Mouse (Mus musculus): ENCODE data around the gene Ccr2. TPM values are rescaled to one million over a fixed set of nuclear protein-coding genes. Genes with fewer than 3 reads are reported as not detected.
"Not testable (repeated sequence)": the region's sequence is repeated elsewhere in the genome, so short reads cannot be mapped to it uniquely, and the experiment has no call there.

The Ccr2 gene
- polyA plus RNA-seq, 1 experiment: 5.0 TPM

DNA sequence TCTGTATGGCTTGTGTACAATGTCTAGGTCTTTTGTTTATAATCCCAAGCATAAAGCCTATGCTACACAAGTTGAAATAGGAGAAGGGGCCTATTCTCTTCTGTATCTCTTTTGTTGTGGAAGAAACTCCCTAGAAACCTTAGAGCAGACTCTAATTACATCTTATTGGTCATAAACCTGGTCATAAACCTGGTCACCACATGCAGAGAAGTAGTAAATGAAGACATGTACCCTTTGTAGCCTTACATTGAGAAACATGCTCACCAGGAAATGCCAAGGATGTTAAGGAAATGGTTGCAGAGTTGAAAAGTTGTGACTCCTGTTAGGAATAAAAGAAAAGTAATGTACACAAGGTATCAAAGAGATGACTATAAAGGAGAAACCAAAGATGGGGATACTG lies 3.4 kb downstream of the Ccr2 start:
- Histone ChIP-seq H3K27ac (replicated peaks; ENCODE audit: low read depth, low read length) (no peak overlapping the region), H3K4me1 (ENCODE audit: control insufficient read depth, insufficient read depth, insufficient read length, low read length) (no peaks in the 10 kb centered on the region), H3K4me3 (ENCODE audit: insufficient read depth, low read depth, low read length) (no peak overlapping the region)

DNA sequence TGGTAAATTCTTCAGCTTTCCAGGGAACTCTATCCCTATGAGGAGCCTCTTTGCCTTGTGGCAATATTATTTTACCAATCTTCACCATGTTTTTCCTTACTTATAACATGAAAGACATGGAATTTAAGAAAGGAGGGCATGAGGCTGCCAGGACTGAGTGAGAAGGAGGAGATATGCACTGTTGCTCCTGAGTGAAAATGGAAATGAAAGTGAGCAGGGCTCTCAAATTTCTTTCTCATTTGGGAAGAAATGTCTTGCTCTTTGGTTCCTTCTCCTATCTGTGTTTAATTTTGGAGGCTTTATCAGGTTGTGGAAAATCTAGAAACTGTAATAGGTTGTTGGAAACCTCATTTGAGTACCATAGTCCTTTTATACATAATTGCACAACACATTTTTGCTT lies 5.5 kb downstream of the Ccr2 start:
- Histone ChIP-seq H3K4me3 (ENCODE audit: insufficient read depth, low read depth, low read length) (no peak overlapping the region), H3K4me1 (ENCODE audit: control insufficient read depth, insufficient read depth, insufficient read length, low read length) (no peaks in the 10 kb centered on the region), H3K27ac (replicated peaks; ENCODE audit: low read depth, low read length) (no peak overlapping the region)

DNA sequence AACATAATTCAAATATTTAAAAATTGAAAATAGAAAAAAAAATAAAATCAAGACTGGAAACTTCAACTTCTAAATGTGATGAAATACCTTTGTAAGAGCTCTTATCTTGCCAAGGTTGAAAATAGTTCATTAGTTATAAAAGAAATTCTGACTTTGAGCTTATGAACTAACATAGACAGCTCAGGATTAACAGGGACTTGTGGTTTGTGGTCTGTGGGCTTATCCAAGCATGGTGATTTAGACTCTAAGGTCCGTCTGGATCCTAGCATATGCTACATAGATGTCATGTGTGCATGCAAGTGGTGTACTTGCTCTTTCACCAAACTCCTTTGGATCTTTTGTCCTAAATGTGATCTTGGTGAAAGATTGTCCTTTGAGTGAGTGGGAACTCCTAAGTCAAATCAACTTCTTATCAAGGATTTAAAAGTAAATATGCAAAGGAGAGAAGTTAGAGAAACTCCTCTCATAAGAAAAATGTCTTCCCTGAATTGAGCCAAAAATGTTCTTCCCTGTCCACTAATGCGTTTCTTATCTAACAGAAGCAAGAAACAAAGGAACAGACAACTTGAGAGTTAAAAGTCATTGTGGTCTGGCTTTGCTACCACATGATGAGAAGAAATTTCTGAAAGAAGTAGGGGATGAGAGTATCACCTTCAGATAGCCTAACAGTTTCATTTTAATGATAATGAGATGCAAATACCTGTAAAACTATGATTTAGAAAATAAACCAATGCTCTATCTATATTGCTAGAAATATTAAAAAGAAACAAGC lies 6.8 kb downstream of the Ccr2 start:
- Histone ChIP-seq H3K4me1 (ENCODE audit: control insufficient read depth, insufficient read depth, insufficient read length, low read length) (no peaks in the 10 kb centered on the region), H3K27ac (replicated peaks; ENCODE audit: low read depth, low read length) (no peak overlapping the region)

DNA sequence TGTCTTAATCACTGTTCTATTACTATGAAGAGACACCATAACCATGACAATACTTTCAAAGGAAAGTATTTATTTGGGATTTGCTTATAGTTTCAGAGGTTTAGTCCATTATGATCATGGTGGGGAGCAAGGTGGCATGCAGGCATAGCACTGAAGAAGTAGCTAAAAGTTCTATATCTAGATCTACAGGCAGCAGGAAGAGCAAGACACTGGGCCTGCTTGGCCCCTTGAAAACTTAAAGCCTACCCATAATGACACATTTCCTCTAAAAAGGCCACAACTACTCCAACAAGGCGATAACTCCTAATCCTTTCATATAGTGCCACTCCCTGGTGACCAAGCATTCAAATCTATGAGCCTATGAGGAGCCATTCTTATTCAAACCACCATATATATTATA lies 10.2 kb downstream of the Ccr2 start:
- Histone ChIP-seq H3K4me1 (ENCODE audit: control insufficient read depth, insufficient read depth, insufficient read length, low read length) (no peaks in the 10 kb centered on the region), H3K27ac (replicated peaks; ENCODE audit: low read depth, low read length) (no peak overlapping the region), H3K4me3 (ENCODE audit: insufficient read depth, low read depth, low read length) (no peak overlapping the region)

More for the DNA sequence above, 6.8 kb downstream of the Ccr2 start:
- no peak overlapping the region for H3K4me3 ChIP-seq (ENCODE audit: insufficient read depth, low read depth, low read length)

DNA sequence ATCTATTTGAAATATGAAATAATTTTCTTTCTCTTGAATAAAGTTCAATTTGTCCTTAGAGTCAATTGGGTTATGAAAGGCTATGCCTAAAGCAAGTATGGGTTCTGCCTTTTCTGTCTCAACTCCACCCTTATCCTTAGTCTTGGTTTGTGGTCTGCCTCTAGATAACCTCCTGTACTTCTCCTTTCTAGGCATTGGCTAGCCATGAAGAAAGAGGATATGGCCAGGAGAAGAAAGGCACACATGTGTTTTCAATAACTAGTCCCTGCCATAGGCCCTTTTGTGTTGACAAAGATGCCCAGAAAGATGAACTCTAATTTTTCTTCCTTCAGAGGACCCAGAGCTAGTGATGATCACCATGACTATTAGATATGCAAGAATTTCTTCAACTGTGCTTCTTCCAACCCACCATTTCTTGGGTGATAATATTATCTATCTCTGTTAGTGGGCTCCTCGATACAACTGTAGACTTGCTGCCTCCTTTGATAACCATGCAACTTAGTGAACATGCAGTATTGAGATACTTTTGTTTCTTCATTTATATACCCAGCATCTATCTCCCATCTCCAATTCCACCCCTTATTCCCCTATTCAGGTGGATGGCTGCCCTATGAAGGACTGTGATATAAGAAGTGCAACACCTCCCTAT lies 11.0 kb downstream of the Ccr2 start:
- Histone ChIP-seq H3K4me1 (ENCODE audit: control insufficient read depth, insufficient read depth, insufficient read length, low read length) (no peaks in the 10 kb centered on the region), H3K27ac (replicated peaks; ENCODE audit: low read depth, low read length) (no peak overlapping the region), H3K4me3 (ENCODE audit: insufficient read depth, low read depth, low read length) (no peak overlapping the region)

DNA sequence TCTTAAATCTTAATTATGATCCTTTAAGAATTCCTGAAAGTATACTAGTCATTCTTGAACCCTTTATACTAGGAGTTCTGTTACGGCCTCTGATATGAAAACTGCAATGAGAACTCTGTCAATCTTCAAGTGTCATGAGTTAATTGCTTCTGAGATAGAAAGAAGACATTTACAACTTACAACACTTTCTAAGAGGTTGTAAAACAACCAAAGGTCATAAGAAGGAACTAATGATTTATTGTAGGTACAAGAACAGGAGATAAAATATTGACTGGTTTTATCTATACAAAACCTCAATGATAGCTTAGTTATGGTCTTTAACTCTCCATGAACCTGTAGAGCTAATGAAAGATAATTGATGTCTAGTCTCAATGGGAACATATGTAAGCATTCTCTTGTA lies 12.0 kb downstream of the Ccr2 start:
- H3K4me3 ChIP-seq (ENCODE audit: insufficient read depth, low read depth, low read length): no peak overlapping the region
- no peak overlapping the region for H3K27ac ChIP-seq (replicated peaks; ENCODE audit: low read depth, low read length)
- no peaks in the 10 kb centered on the region for H3K4me1 ChIP-seq (ENCODE audit: control insufficient read depth, insufficient read depth, insufficient read length, low read length)

DNA sequence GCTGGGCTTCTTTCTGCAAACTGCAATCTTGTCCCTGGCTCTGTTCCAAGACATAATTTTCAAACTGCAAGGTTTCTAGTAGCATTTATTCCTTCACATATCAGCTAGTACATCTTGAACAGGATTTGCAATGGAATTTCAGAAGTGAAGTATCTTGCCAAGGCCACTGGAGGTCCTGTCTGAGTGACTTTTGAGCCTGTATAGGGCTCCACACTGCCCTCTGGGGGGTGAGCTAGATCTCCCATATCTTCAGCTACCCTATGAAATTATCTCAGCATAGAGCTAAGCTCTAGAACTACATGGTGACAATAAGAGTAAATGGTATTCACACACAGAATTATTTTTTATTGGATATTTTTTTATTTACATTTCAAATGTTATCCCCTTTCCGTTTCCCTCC lies 16.7 kb downstream of the Ccr2 start:
- Histone ChIP-seq H3K27ac (replicated peaks; ENCODE audit: low read depth, low read length) (no peak overlapping the region), H3K4me1 (ENCODE audit: control insufficient read depth, insufficient read depth, insufficient read length, low read length) (no peaks in the 10 kb centered on the region), H3K4me3 (ENCODE audit: insufficient read depth, low read depth, low read length) (no peak overlapping the region)

DNA sequence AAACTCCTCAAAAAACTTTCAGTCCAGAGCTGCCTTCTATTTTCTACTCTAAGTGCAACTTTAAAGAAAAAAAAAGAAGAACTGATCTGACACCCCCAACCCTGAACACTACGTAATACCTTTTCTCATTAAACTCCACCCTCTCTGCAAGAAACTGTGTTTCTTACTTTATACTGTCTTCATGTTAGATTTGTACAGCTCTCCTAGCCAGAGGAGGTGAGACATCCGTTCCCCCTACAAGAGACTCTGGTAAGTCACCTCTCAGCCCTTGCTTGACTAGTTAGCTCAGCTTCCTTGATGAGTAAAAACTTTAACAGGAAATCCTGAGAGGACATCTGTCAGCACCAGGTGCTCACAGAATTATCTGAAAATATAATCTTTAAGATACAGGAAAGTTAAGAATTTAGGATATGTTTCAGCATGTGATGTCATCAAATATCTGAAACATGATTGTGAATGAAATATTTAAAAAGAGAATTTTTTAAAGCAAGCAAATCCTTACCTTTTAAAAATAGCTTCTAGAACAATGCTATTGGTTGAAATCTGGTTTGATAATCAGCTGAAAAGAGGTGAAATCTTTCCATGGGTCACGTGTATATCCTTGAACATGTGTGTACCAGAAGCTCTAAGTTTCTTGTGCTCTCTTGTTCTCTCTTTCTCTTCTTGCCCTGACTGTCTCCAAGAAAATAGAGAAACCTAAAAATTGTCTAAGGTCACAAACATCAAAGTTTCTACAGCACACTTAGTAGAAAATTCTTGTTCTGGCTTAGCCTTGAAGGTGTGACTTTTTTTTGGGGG lies 19.8 kb downstream of the Ccr2 start, which contains the start of gene Ccr5:
Gene Ccr5, plus strand, starts transcription at position 157 of the 798 bp plus-strand sequence.
- H3K4me1 ChIP-seq (ENCODE audit: control insufficient read depth, insufficient read depth, insufficient read length, low read length): peaks cover 5% of the 10 kb centered on the region
- peak within 1 kb of the TSS; percentile 60 for H3K27ac ChIP-seq (replicated peaks; ENCODE audit: low read depth, low read length)
- H3K4me3 ChIP-seq (ENCODE audit: insufficient read depth, low read depth, low read length): peak within 1 kb of the TSS; percentile 27; the same call in 1 of the 2 replicates

DNA sequence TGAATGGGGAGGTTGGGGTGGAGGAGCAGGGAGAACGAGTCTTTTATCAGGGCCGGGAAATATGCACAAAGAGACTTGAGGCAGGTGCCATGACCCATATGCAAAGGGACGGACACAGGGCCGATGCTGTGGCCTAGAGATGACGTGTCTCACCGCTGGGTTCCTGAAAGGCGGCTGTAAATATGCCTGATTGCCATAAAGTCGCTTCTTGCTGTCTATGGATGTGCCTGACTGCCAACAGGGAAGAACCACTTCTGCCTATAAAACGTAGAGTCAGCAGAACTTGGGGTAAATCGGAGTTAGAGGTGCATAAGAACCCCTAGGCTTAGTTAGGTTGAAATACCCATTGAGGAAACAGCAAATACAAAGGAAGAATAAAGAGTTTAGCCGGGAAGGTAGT lies 23.8 kb downstream of the Ccr2 start:
- H3K4me3 ChIP-seq (ENCODE audit: insufficient read depth, low read depth, low read length): no peak overlapping the region
- H3K4me1 ChIP-seq (ENCODE audit: control insufficient read depth, insufficient read depth, insufficient read length, low read length): peaks cover 5% of the 10 kb centered on the region
- H3K27ac ChIP-seq (replicated peaks; ENCODE audit: low read depth, low read length): peak overlapping the region; percentile 62; the same call in 1 of the 2 replicates

DNA sequence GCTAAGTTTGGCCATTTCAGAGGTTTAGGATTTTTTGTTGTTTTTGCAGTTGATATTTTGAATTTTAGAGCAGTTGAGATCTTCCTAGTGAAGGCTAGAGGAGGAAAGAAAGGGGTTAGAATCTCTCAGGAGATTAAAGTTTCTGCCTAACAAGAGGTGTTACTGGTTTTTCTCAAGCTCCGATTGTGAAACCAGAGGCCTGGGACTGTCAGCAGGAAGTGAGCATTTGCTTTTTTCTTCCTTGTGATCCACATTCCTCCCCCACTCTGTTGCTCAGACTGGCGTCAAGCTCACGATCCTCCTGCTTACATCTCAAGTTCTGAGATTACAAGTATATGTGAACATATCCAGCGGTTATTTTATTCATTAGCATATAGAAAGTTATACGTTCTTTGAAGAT lies 24.6 kb downstream of the Ccr2 start:
- no peak overlapping the region for H3K4me3 ChIP-seq (ENCODE audit: insufficient read depth, low read depth, low read length)
- H3K27ac ChIP-seq (replicated peaks; ENCODE audit: low read depth, low read length): peak overlapping the region; percentile 55
- H3K4me1 ChIP-seq (ENCODE audit: control insufficient read depth, insufficient read depth, insufficient read length, low read length): peaks cover 5% of the 10 kb centered on the region

DNA sequence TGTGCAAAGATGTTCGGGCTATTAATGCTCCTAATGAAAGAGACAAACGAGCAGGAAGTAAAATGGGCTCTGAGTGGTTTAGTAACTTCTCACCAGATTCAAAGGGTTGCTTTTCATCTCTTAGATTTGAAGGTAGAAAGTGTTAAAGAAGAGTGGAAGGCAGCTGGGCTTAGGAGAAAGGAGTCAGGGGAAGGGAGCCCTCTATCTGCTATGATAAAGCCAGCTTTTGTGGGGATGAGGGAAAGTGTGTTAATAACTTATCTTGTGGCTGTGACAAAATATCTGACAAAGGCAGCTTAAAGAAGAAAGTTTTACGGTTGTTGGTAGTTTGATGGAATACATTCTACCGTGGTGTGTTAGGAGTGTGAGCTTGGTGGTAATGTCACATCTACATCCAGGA lies 25.7 kb downstream of the Ccr2 start:
- H3K27ac ChIP-seq (replicated peaks; ENCODE audit: low read depth, low read length): 0 out of 2 replicates have a peak overlapping the region, but pooled peaks have one; percentile 19
- peaks cover 5% of the 10 kb centered on the region for H3K4me1 ChIP-seq (ENCODE audit: control insufficient read depth, insufficient read depth, insufficient read length, low read length)
- H3K4me3 ChIP-seq (ENCODE audit: insufficient read depth, low read depth, low read length): no peak overlapping the region

DNA sequence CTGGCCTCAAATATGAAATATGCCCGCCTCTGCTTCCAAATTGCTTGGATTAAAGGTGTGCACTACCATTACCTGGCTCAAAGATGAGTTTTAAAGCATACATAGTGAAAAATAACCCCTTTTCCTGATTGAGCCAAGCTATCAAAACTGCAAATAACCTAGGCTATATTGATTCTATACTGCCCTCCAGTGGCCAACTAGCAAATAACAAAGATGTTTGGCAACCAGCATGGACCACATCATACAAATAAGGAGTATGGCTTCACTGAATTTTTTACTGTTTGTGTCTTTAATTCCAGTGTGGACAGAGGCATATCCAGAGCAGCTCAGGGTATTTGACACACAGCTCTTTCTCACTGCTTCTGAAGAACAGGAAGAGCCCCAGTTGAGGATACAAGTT lies 26.6 kb downstream of the Ccr2 start:
- Histone ChIP-seq H3K4me3 (ENCODE audit: insufficient read depth, low read depth, low read length) (no peak overlapping the region), H3K27ac (replicated peaks; ENCODE audit: low read depth, low read length) (no peak overlapping the region), H3K4me1 (ENCODE audit: control insufficient read depth, insufficient read depth, insufficient read length, low read length) (peaks cover 5% of the 10 kb centered on the region)

DNA sequence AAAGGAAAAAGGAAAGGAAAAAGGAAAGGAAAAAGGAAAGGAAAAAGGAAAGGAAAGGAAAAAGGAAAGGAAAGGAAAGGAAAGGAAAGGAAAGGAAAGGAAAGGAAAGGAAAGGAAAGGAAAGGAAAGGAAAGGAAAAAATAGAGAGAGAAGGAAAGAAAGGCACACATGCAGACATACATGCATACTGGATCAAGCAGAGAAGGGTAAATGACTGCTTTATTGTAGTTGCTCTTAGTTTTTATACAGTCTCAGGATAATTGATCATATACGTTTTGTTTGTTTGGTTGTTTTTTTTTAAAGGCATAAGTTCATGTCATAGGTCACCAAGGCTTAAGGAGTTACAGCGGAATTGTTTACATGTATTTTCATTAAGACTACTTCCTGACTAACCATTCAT lies 31.1 kb downstream of the Ccr2 start:
- H3K4me1 ChIP-seq (ENCODE audit: control insufficient read depth, insufficient read depth, insufficient read length, low read length); H3K27ac ChIP-seq (replicated peaks; ENCODE audit: low read depth, low read length); H3K4me3 ChIP-seq (ENCODE audit: insufficient read depth, low read depth, low read length): not testable (repeated sequence)

DNA sequence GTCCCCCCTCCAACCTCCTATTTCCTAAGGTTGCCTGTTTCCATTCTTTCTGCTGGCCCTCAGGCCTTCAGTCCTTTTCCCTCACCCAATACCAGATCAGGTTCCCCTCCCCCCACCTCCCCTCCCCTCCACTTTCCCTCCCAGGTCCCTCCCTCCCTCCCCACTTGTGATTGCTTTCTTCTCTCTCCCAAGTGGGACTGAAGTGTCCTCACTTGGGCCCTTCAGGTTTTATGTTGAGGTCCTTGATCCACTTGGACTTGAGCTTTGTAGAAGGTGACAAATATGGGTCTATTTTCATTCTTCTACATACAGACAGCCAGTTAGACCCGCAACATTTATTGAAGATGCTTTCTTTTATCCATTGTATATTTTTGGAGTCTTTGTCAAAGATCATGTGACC lies 33.2 kb downstream of the Ccr2 start:
- H3K4me1 ChIP-seq (ENCODE audit: control insufficient read depth, insufficient read depth, insufficient read length, low read length); H3K27ac ChIP-seq (replicated peaks; ENCODE audit: low read depth, low read length); H3K4me3 ChIP-seq (ENCODE audit: insufficient read depth, low read depth, low read length): not testable (repeated sequence)

DNA sequence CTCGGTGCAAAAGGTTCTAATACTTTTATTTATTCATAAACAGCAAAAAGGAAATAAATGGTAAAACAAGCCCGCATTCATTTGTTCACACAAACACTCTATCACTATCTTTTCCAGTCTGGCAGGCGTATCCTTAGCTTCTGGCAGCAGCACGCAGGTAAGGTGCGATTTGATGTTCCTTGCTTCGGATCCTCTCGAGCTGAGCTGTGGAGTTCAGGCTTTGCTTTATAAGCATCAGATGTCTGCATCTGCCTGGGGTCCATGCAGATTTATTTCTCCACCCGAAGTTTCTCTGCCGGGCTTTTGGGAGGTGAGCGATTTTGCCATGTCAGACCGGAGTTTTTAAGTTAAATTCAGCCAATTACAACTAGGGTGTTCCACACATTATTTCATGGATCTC lies 35.9 kb downstream of the Ccr2 start:
- H3K4me1 ChIP-seq (ENCODE audit: control insufficient read depth, insufficient read depth, insufficient read length, low read length): no peaks in the 10 kb centered on the region
- H3K27ac ChIP-seq (replicated peaks; ENCODE audit: low read depth, low read length): no peak overlapping the region
- H3K4me3 ChIP-seq (ENCODE audit: insufficient read depth, low read depth, low read length): no peak overlapping the region

Data from brown adipose tissue, adult 24 weeks (tissue).